Mouse (Mus musculus) layer of hippocampus, adult 2 months (tissue): ENCODE measurements around the gene Tef. TPM values are rescaled to one million over a fixed set of nuclear protein-coding genes. Genes with fewer than 3 reads are reported as not detected.

Experiments
- DNase-seq, 2 experiments: peaks; one replicate each; pipeline ENCODE4 v3.0.0; 2022; ENCODE audit warnings: low spot score in 2 of 2
- H3K27ac ChIP-seq: fragments of 200-600 bp; 2 replicates; pipeline ENCODE4 v1.8.1; 2022
- H3K4me3 ChIP-seq: fragments of 200-600 bp; 2 replicates; pipeline ENCODE4 v1.8.1; 2022; ENCODE audit warnings: mild to moderate bottlenecking
- CTCF ChIP-seq: fragments of 200-600 bp; conservative IDR thresholded peaks from 2 replicates; pipeline ENCODE4 v1.8.1; 2022; ENCODE audit warnings: antibody characterized with exemption, mild to moderate bottlenecking, moderate library complexity
- total RNA-seq, 2 experiments: library from RNA; stranded (reverse); gene quantifications; 2 replicates each; pipeline ENCODE4 v1.2.3; 2021

Gene Tef
- total RNA-seq, 2 experiments from 2014 or later, result 273 to 304 TPM

DNA sequence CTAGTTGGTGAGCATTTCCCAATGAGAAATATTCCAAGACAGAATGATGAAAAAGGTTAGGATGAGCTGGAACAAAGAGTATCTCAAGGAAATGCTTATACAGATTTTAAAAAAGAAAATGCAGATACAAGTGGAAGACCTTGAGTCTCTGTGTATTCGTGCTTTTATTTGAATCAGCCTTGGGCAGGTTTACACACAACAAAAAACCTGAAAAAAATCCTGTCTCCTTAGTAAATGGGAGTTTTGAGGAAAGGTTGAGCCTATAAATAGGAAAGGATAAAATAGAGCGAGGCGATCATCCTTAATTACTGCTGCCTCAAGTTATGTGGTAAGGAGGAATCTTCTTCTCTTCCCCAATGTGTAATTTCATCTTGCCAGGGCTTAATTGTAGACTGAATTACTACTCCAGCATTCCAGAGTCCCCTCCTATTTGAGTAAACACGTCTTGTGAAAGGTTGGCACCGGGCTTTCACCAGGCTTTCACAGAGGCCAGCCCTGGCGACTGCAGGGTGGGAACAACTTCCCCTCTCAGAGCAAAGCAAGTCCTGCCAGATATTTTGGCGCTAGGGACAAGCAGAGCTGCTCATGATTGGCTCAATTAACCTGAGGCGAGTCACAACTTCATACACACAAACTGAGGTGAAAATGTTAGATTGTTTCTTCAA is 58.4 kb downstream of the Tef start:
- no peak for TF ChIP-seq CTCF
- DNase-seq, result no peak
- Histone ChIP-seq H3K27ac (peak overlapping the region; percentile 96), H3K4me3 (peak overlapping the region; percentile 69)

DNA sequence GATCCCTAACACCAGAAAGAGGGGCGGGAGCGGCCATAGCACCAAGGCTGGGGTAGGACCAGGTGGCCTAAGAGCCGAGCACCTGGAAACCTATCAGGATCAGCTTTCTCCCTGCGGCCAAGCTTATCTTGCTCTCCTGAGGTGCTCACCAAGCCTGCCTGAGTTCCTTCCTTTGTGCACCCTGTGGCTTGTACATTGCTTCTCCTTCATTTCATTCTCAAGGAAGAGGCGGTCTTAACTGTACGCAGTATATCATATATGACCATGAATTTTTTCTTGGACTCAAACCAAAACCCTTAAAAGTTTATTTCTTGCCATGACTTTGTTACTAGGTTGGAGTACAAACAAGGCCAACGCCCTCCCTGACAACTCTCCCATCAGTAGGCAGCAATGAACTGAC is 62.0 kb downstream of the Tef start:
- no peak for TF ChIP-seq CTCF
- Histone ChIP-seq H3K4me3 (no peak overlapping the region), H3K27ac (no peak overlapping the region)
- no peak for DNase-seq

- no peak overlapping the region for H3K4me3 ChIP-seq
- TF ChIP-seq CTCF, result no peak
- no peak for DNase-seq
- no peak overlapping the region for H3K27ac ChIP-seq
Measured at GRCm38 (mm10) chr15:81869985-81870384, 67.8 kb downstream of the Tef start.

GRCm38 (mm10) chr15:81871604-81872261 is 69.5 kb downstream of the Tef start, which contains the start of gene Phf5a:
Gene Phf5a (minus strand): TSS chr15:81871911.
- TF ChIP-seq CTCF, result no peak
- Histone ChIP-seq H3K27ac (peak within 1 kb of the TSS; percentile 98), H3K4me3 (peak within 1 kb of the TSS; percentile 80)
- peak; percentile 81 to 84 for DNase-seq

DNA sequence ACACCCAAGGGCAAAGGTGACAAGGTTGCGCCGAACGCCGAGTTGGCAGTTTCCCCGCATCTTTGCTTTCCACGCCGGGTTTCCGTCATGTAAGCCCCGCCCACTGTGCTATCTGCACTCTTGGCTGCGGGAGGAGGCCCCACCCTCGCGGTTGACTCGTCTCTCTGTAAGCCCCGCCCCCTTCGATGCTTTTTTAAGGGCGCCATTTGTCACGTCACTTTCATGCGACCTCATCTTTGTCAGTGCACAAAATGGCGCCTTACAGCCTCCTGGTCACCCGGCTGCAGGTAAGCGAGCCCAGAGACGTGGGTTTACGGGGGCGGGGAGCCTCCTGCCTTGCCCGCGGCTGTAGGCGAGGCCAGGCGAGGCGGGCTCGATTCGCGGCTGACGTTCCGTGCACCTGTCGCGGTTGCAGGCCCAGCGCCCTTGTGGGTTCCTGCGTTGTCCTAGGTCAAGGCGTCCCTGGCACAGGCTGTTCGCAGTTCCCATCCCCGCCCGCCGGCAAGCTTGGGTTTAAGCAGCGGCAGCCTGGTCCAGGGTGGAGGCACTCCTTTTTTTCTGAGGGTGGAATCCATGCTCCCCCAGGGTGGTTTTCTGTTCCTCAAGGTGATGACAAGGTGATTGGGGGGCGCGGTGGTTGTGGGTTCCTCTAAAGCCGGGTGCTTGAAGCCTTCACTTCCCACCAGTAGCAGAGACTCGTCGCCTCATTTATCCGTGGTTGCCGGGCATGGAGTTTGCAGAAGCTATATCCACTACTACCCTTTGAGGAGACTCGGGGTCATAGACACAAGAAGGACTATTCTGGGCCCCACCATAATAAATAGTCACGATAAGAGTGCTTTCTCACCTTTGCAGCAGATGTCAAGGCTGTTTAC is 70.3 kb downstream of the Tef start, which contains the start of gene Aco2:
Aco2 (plus strand) TSS at position 48 of the 875 bp plus-strand sequence.
- Histone ChIP-seq H3K4me3 (peak within 1 kb of the TSS; percentile 80), H3K27ac (peak within 1 kb of the TSS; percentile 98)
- DNase-seq, result peak; percentile 98 to 99
- TF ChIP-seq CTCF, result no peak

Other genes starting within 250 kb of the Tef start
- 10 to 100 TPM; 67.8 to 68.4 TPM for gene Ep300, start 217.1 kb upstream of the Tef start, total RNA-seq
- gene L3mbtl2, start 138.5 kb upstream of the Tef start, total RNA-seq, result 10 to 100 TPM; 40.8 to 43.5 TPM
- 10 to 100 TPM; 11.7 to 12.3 TPM for gene Chadl, start 105.1 kb upstream of the Tef start, total RNA-seq
- 100 to 1,000 TPM; 140 to 145 TPM for gene Zc3h7b, start 57.4 kb upstream of the Tef start, total RNA-seq
- 100 to 1,000 TPM; 149 to 162 TPM for gene Rangap1, start 56.9 kb upstream of the Tef start, total RNA-seq
- 10 to 100 TPM; 28.6 to 38.4 TPM for gene Tob2, start 56.4 kb downstream of the Tef start, total RNA-seq
- 10 to 100 TPM; 33.0 to 36.8 TPM for gene Phf5a, start 69.5 kb downstream of the Tef start, total RNA-seq
- gene Aco2, start 69.9 kb downstream of the Tef start, total RNA-seq, result 100 to 1,000 TPM; 442 to 446 TPM
- 10 to 100 TPM; 44.8 to 51.4 TPM for gene Polr3h, start 123.8 kb downstream of the Tef start, total RNA-seq
- gene Csdc2, start 134.3 kb downstream of the Tef start, total RNA-seq, result 10 to 100 TPM; 75.2 to 81.8 TPM
- gene Pmm1, start 158.5 kb downstream of the Tef start, total RNA-seq, result 100 to 1,000 TPM; 214 to 224 TPM
- gene 1700029P11Rik, start 178.1 kb downstream of the Tef start, total RNA-seq, result not detected
- gene Xrcc6, start 185.4 kb downstream of the Tef start, total RNA-seq, result 10 to 100 TPM; 20.6 to 26.3 TPM
- 100 to 1,000 TPM in 1 of 2 experiments, 10 to 100 TPM in 1; 93.9 to 106 TPM for gene Desi1, start 231.4 kb downstream of the Tef start, total RNA-seq
- gene Snu13, start 245.2 kb downstream of the Tef start, total RNA-seq, result 100 to 1,000 TPM; 105 to 111 TPM